Mouse (Mus musculus) hindbrain, embryonic 13.5 days (tissue): Measurements from ENCODE around the gene Tmem117. TPM values are rescaled to one million over a fixed set of nuclear protein-coding genes. Genes with fewer than 3 reads are reported as not detected.

Source experiments
- ATAC-seq: fragments of 200-750 bp; cut with Nextera tagmentation; 2 replicates; pipeline ENCODE4 v1.8.0; 2017; ENCODE audit warnings: moderate TSS enrichment; ENCODE audit not compliant: low FRiP score
- H3K27ac ChIP-seq: fragments of 300-500 bp; sonication (generic); 2 replicates; pipeline ENCODE4 v1.5.1; 2015; ENCODE audit warnings: inconsistent platforms, mild to moderate bottlenecking, moderate library complexity
- H3K27me3 ChIP-seq: fragments of 300-500 bp; sonication (generic); 2 replicates; pipeline ENCODE4 v1.6.1; 2015; ENCODE audit warnings: mild to moderate bottlenecking, inconsistent platforms
- H3K36me3 ChIP-seq: fragments of 300-500 bp; sonication (generic); 2 replicates; pipeline ENCODE4 v1.6.1; 2015; ENCODE audit warnings: mild to moderate bottlenecking, inconsistent platforms
- H3K4me1 ChIP-seq: fragments of 300-500 bp; sonication (generic); replicated peaks from 2 replicates; pipeline ENCODE4 v1.6.1; 2015; ENCODE audit warnings: inconsistent platforms
- H3K4me2 ChIP-seq: fragments of 300-500 bp; sonication (generic); 2 replicates; pipeline ENCODE4 v1.6.1; 2015; ENCODE audit warnings: inconsistent platforms, mild to moderate bottlenecking, moderate library complexity
- H3K4me3 ChIP-seq: fragments of 300-500 bp; sonication (generic); 2 replicates; pipeline ENCODE4 v1.5.1; 2015; ENCODE audit warnings: mild to moderate bottlenecking, inconsistent platforms
- H3K9ac ChIP-seq: fragments of 300-500 bp; sonication (generic); 2 replicates; pipeline ENCODE4 v1.6.1; 2015; ENCODE audit warnings: mild to moderate bottlenecking, inconsistent platforms
- H3K9me3 ChIP-seq: fragments of 300-500 bp; sonication (generic); 2 replicates; pipeline ENCODE4 v1.6.1; 2016; ENCODE audit warnings: inconsistent platforms
- WGBS: fragments of 180-500 bp; shearing (Covaris S2); methylation state at CpG from one replicate; pipeline ENCODE4 v1.1.7; 2015; 5-methylcytosine and 5-hydroxymethylcytosine counted together
- polyA plus RNA-seq: library from polyadenylated mRNA; unstranded; fragments of >200 nt; fragmentation: Nextera tagmentation; extraction: Ambion mirVana; gene quantifications from 2 replicates; pipeline ENCODE4 v1.2.1, GENCODE M21; 2015

Gene Tmem117
- polyA plus RNA-seq, 1 experiment from 2014 or later: 6.9 TPM

GRCm38 (mm10) chr15:95022251-95022650, 393.2 kb downstream of the Tmem117 start:
- no peak overlapping the region for H3K4me2 ChIP-seq
- H3K27ac ChIP-seq: no peak overlapping the region
- ATAC-seq: no peak
- no peaks in the 10 kb centered on the region for H3K36me3 ChIP-seq
- H3K9me3 ChIP-seq: no peaks in the 10 kb centered on the region
- no peaks in the 10 kb centered on the region for H3K4me1 ChIP-seq
- 89% methylated on average over 7 of the region's 7 CpGs for WGBS
- no peak overlapping the region for H3K9ac ChIP-seq
- H3K4me3 ChIP-seq: no peak overlapping the region
- H3K27me3 ChIP-seq: no peaks in the 10 kb centered on the region

- no peak for ATAC-seq
- Histone ChIP-seq H3K9ac (no peak overlapping the region), H3K4me1 (0 out of 2 replicates have a peak, but pooled peaks cover 4% of the 10 kb centered on the region), H3K9me3 (no peaks in the 10 kb centered on the region), H3K27me3 (no peaks in the 10 kb centered on the region), H3K4me2 (no peak overlapping the region), H3K4me3 (no peak overlapping the region), H3K36me3 (no peaks in the 10 kb centered on the region), H3K27ac (no peak overlapping the region)
- WGBS: 82% methylated on average over 6 of the region's 6 CpGs
Measured at GRCm38 (mm10) chr15:95024401-95024800, 395.4 kb downstream of the Tmem117 start.

GRCm38 (mm10) chr15:95028862-95029486, 399.9 kb downstream of the Tmem117 start:
- no peak overlapping the region for H3K4me3 ChIP-seq
- WGBS: 48% methylated on average over 13 of the region's 13 CpGs
- H3K9ac ChIP-seq: no peak overlapping the region
- no peaks in the 10 kb centered on the region for H3K27me3 ChIP-seq
- no peaks in the 10 kb centered on the region for H3K9me3 ChIP-seq
- ATAC-seq: no peak
- H3K36me3 ChIP-seq: no peaks in the 10 kb centered on the region
- no peak overlapping the region for H3K4me2 ChIP-seq
- H3K4me1 ChIP-seq: 0 out of 2 replicates have a peak, but pooled peaks cover 4% of the 10 kb centered on the region
- H3K27ac ChIP-seq: no peak overlapping the region

- no peak for ATAC-seq
Measured at GRCm38 (mm10) chr15:95029487-95029875, 400.4 kb downstream of the Tmem117 start.

GRCm38 (mm10) chr15:95042437-95042836, 413.4 kb downstream of the Tmem117 start:
- Histone ChIP-seq H3K27ac (no peak overlapping the region), H3K4me1 (0 out of 2 replicates have a peak, but pooled peaks cover 7% of the 10 kb centered on the region), H3K9me3 (no peaks in the 10 kb centered on the region), H3K4me2 (no peak overlapping the region), H3K4me3 (no peak overlapping the region), H3K27me3 (no peaks in the 10 kb centered on the region), H3K36me3 (no peaks in the 10 kb centered on the region), H3K9ac (no peak overlapping the region)
- 86% methylated on average over 9 of the region's 9 CpGs for WGBS
- ATAC-seq: no peak

More at GRCm38 (mm10) chr15:95029487-95029875, 400.4 kb downstream of the Tmem117 start:
- Histone ChIP-seq H3K4me1 (0 out of 2 replicates have a peak, but pooled peaks cover 4% of the 10 kb centered on the region), H3K9me3 (no peaks in the 10 kb centered on the region), H3K27ac (no peak overlapping the region), H3K36me3 (no peaks in the 10 kb centered on the region), H3K9ac (no peak overlapping the region), H3K4me2 (no peak overlapping the region), H3K27me3 (no peaks in the 10 kb centered on the region), H3K4me3 (no peak overlapping the region)
- 48% methylated on average over 5 of the region's 5 CpGs for WGBS

- ATAC-seq: no peak
- H3K9me3 ChIP-seq: no peaks in the 10 kb centered on the region
- H3K4me1 ChIP-seq: peaks cover 11% of the 10 kb centered on the region; the same call in 1 of the 2 replicates
- H3K27ac ChIP-seq: no peak overlapping the region
- H3K36me3 ChIP-seq: no peaks in the 10 kb centered on the region
- H3K4me3 ChIP-seq: no peak overlapping the region
- no peaks in the 10 kb centered on the region for H3K27me3 ChIP-seq
- no peak overlapping the region for H3K4me2 ChIP-seq
- 68% methylated on average over 8 of the region's 8 CpGs for WGBS
- H3K9ac ChIP-seq: no peak overlapping the region
Measured at GRCm38 (mm10) chr15:95044011-95044410, 415.0 kb downstream of the Tmem117 start.

GRCm38 (mm10) chr15:95047486-95047885, 418.5 kb downstream of the Tmem117 start:
- no peaks in the 10 kb centered on the region for H3K9me3 ChIP-seq
- no peaks in the 10 kb centered on the region for H3K27me3 ChIP-seq
- peaks cover 15% of the 10 kb centered on the region; the same call in 1 of the 2 replicates for H3K4me1 ChIP-seq
- H3K4me2 ChIP-seq: no peak overlapping the region
- H3K9ac ChIP-seq: no peak overlapping the region
- H3K27ac ChIP-seq: no peak overlapping the region
- H3K4me3 ChIP-seq: no peak overlapping the region
- 87% methylated on average over 2 of the region's 2 CpGs for WGBS
- H3K36me3 ChIP-seq: no peaks in the 10 kb centered on the region
- ATAC-seq: no peak

- 63% methylated on average over 6 of the region's 6 CpGs for WGBS
- H3K4me2 ChIP-seq: no peak overlapping the region
Measured at GRCm38 (mm10) chr15:95049171-95049729, 420.2 kb downstream of the Tmem117 start.

GRCm38 (mm10) chr15:95055081-95055650, 426.1 kb downstream of the Tmem117 start:
- 0 out of 2 replicates have a peak, but pooled peaks have one; percentile 49 for ATAC-seq
- Histone ChIP-seq H3K4me1 (peaks cover 13% of the 10 kb centered on the region), H3K4me2 (no peak overlapping the region), H3K9me3 (no peaks in the 10 kb centered on the region), H3K9ac (no peak overlapping the region), H3K4me3 (no peak overlapping the region), H3K27ac (no peak overlapping the region), H3K36me3 (no peaks in the 10 kb centered on the region), H3K27me3 (no peaks in the 10 kb centered on the region)
- WGBS: 34% methylated on average over 8 of the region's 8 CpGs

More at GRCm38 (mm10) chr15:95049171-95049729, 420.2 kb downstream of the Tmem117 start:
- no peak overlapping the region for H3K4me3 ChIP-seq
- H3K9me3 ChIP-seq: no peaks in the 10 kb centered on the region
- H3K4me1 ChIP-seq: peaks cover 9% of the 10 kb centered on the region; the same call in 1 of the 2 replicates
- H3K27me3 ChIP-seq: no peaks in the 10 kb centered on the region
- no peaks in the 10 kb centered on the region for H3K36me3 ChIP-seq
- ATAC-seq: no peak
- H3K27ac ChIP-seq: no peak overlapping the region
- no peak overlapping the region for H3K9ac ChIP-seq

GRCm38 (mm10) chr15:95068023-95068422, 439.0 kb downstream of the Tmem117 start:
- no peak overlapping the region for H3K4me2 ChIP-seq
- H3K9me3 ChIP-seq: no peaks in the 10 kb centered on the region
- no peak overlapping the region for H3K27ac ChIP-seq
- H3K4me1 ChIP-seq: peaks cover 11% of the 10 kb centered on the region
- H3K4me3 ChIP-seq: no peak overlapping the region
- no peaks in the 10 kb centered on the region for H3K36me3 ChIP-seq
- no peaks in the 10 kb centered on the region for H3K27me3 ChIP-seq
- WGBS: 98% methylated on average over 1 of the region's 1 CpGs
- H3K9ac ChIP-seq: no peak overlapping the region
- no peak for ATAC-seq

- H3K27me3 ChIP-seq: no peaks in the 10 kb centered on the region
- H3K4me2 ChIP-seq: no peak overlapping the region
- WGBS: 78% methylated on average over 1 of the region's 1 CpGs
- no peak overlapping the region for H3K27ac ChIP-seq
- no peak for ATAC-seq
- H3K9me3 ChIP-seq: no peaks in the 10 kb centered on the region
- H3K4me3 ChIP-seq: no peak overlapping the region
- H3K4me1 ChIP-seq: peaks cover 11% of the 10 kb centered on the region
- no peaks in the 10 kb centered on the region for H3K36me3 ChIP-seq
- H3K9ac ChIP-seq: no peak overlapping the region
Measured at GRCm38 (mm10) chr15:95068799-95069198, 439.8 kb downstream of the Tmem117 start.

- Histone ChIP-seq H3K36me3 (no peaks in the 10 kb centered on the region), H3K4me2 (no peak overlapping the region), H3K9ac (no peak overlapping the region), H3K4me1 (peaks cover 14% of the 10 kb centered on the region), H3K27me3 (no peaks in the 10 kb centered on the region), H3K27ac (no peak overlapping the region), H3K9me3 (no peaks in the 10 kb centered on the region), H3K4me3 (no peak overlapping the region)
- ATAC-seq: no peak
- WGBS: 92% methylated on average over 7 of the region's 7 CpGs
Measured at GRCm38 (mm10) chr15:95070881-95071280, 441.8 kb downstream of the Tmem117 start.
